Mouse (Mus musculus) thymus, adult 2 months (tissue): ENCODE data around the gene Rasgrp2.

Experiments
- CTCF ChIP-seq: fragments of 200-500 bp; IDR thresholded peaks from 2 replicates; pipeline ENCODE4 v1.5.1; 2012; ENCODE audit warnings: mild to moderate bottlenecking, control low read depth, low read length, moderate library complexity, borderline replicate concordance; ENCODE audit not compliant: control insufficient read depth, poor library complexity, insufficient read depth; ENCODE audit errors: extremely low read depth
- POLR2A ChIP-seq: fragments of 200-500 bp; IDR thresholded peaks from 2 replicates; pipeline ENCODE4 v1.6.1; 2012; ENCODE audit warnings: mild to moderate bottlenecking, low read length, control low read depth, moderate library complexity; ENCODE audit not compliant: control insufficient read depth, poor library complexity, insufficient read depth; ENCODE audit errors: extremely low read depth

GRCm38 (mm10) chr19:6376255-6376564, 22.9 kb upstream of the Rasgrp2 start:
- TF ChIP-seq CTCF (peak; percentile 63; the same call in 1 of the 2 replicates), POLR2A (no peak)
